Mouse (Mus musculus) CD4-positive, CD25-positive, alpha-beta regulatory T cell, adult 9 weeks (primary cell): ENCODE measurements around the gene Gm6710. TPM values are rescaled to one million over a fixed set of nuclear protein-coding genes. Genes with fewer than 3 reads are reported as not detected.

Experiments used
- polyA plus RNA-seq: library from polyadenylated mRNA; unstranded; fragments of 100-300 nt; shearing (Covaris generic); gene quantifications from one replicate; pipeline ENCODE4 v1.2.1, GENCODE M21; 2017

The Gm6710 gene
- polyA plus RNA-seq: 5.7 TPM

GRCm38 (mm10) chr2:175869024-175869423 is at the start of gene Gm6710:
Gene Gm6710 (plus strand): TSS chr2:175869219.

Other genes starting within 250 kb of the Gm6710 start
- 6.8 TPM for gene Gm11007, start 225.2 kb upstream of the Gm6710 start, polyA plus RNA-seq
- not detected for gene Zfp969, start 165.6 kb upstream of the Gm6710 start, polyA plus RNA-seq
- 6.8 TPM for gene Gm2007, start 127.7 kb upstream of the Gm6710 start, polyA plus RNA-seq
- gene Gm14288, start 68.1 kb upstream of the Gm6710 start, polyA plus RNA-seq: not detected
- 7.1 TPM for gene Zfp966, start 61.9 kb downstream of the Gm6710 start, polyA plus RNA-seq
- gene Gm2026, start 96.1 kb downstream of the Gm6710 start, polyA plus RNA-seq: 7.7 TPM